Mouse (Mus musculus): Measurements from ENCODE around the gene Kif14. TPM values are rescaled to one million over a fixed set of nuclear protein-coding genes. Genes with fewer than 3 reads are reported as not detected.

Gene Kif14
- polyA plus RNA-seq, 1 experiment from 2014 or later = 4.5 TPM

DNA sequence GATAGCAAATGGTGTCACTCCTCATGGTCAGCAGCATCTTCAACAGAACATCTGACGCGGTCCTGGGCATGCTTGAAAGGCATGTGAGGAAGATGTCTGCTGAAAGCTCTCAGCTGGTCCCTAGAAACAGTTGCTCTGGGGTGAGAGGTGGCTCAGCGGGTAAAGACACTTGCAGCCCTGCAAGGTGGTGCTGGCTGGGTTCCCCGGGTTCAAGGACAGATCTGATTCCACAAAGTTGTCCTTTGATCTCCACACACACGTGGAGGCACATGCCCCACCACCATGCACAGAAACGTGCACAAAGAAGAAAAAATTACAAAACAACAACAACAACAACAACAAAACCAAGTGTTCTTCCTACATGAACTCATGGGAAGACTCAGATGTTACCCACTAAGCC, 9.4 kb upstream of the Kif14 start:
- Histone ChIP-seq H3K9ac (ENCODE audit: low read length) (no peak overlapping the region), H3K36me3 (ENCODE audit: control insufficient read depth, insufficient read depth, low read length) (no peaks in the 10 kb centered on the region), H3K4me2 (ENCODE audit: low read length) (no peak overlapping the region), H3K4me1 (ENCODE audit: control insufficient read depth in 2 of 2, insufficient read depth in 2 of 2, low read length in 2 of 2) (no peaks in the 10 kb centered on the region), H3K4me3 (ENCODE audit: control insufficient read depth in 1 of 2, insufficient read depth in 1 of 2, low read depth in 1 of 2, low read length in 2 of 2) (no peak overlapping the region), H3K27me3 (ENCODE audit: control insufficient read depth, insufficient read depth, low read length) (no peaks in the 10 kb centered on the region), H3K27ac (replicated peaks in 1 of 2; ENCODE audit: control insufficient read depth in 1 of 2, insufficient read depth in 1 of 2, low read depth in 2 of 2, low read length in 2 of 2) (no peak overlapping the region), H3K9me3 (ENCODE audit: control insufficient read depth, low read length) (no peaks in the 10 kb centered on the region)
- WGBS = 68% methylated on average over 6 of the region's 6 CpGs
- no peak for ATAC-seq (ENCODE audit: insufficient number of reproducible peaks, insufficient read depth, low FRiP score, low read depth)

DNA sequence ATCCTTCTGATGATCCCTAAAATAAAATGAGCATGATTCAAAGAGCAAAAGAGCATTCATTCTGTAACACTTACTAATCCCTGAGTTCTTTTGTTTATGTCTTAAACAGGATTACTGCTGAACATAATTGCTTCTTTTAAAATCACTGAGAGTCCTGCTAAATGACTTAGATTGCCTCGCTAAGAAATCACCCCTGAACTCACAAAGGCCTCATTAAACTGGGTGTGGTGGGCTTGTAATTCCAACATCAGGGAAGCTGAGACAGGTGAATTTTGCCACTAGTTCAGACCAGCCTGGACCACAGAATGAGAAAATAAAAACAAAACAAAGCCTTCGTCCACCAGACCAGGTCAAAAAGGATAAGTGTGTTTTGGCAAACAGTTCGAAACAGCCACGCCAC, 8.7 kb upstream of the Kif14 start:
- no peak for ATAC-seq (ENCODE audit: insufficient number of reproducible peaks, insufficient read depth, low FRiP score, low read depth)
- Histone ChIP-seq H3K27me3 (ENCODE audit: control insufficient read depth, insufficient read depth, low read length) (no peaks in the 10 kb centered on the region), H3K27ac (replicated peaks in 1 of 2; ENCODE audit: control insufficient read depth in 1 of 2, insufficient read depth in 1 of 2, low read depth in 2 of 2, low read length in 2 of 2) (no peak overlapping the region), H3K36me3 (ENCODE audit: control insufficient read depth, insufficient read depth, low read length) (no peaks in the 10 kb centered on the region), H3K9me3 (ENCODE audit: control insufficient read depth, low read length) (no peaks in the 10 kb centered on the region), H3K9ac (ENCODE audit: low read length) (no peak overlapping the region), H3K4me3 (ENCODE audit: control insufficient read depth in 1 of 2, insufficient read depth in 1 of 2, low read depth in 1 of 2, low read length in 2 of 2) (no peak overlapping the region), H3K4me2 (ENCODE audit: low read length) (no peak overlapping the region), H3K4me1 (ENCODE audit: control insufficient read depth in 2 of 2, insufficient read depth in 2 of 2, low read length in 2 of 2) (no peaks in the 10 kb centered on the region)
- 73% methylated on average over 4 of the region's 4 CpGs for WGBS

- Histone ChIP-seq H3K4me2 (ENCODE audit: low read length) (no peak overlapping the region), H3K27ac (replicated peaks in 1 of 2; ENCODE audit: control insufficient read depth in 1 of 2, insufficient read depth in 1 of 2, low read depth in 2 of 2, low read length in 2 of 2) (no peak overlapping the region), H3K36me3 (ENCODE audit: control insufficient read depth, insufficient read depth, low read length) (no peaks in the 10 kb centered on the region), H3K9ac (ENCODE audit: low read length) (no peak overlapping the region), H3K4me1 (ENCODE audit: control insufficient read depth in 2 of 2, insufficient read depth in 2 of 2, low read length in 2 of 2) (no peaks in the 10 kb centered on the region), H3K4me3 (ENCODE audit: control insufficient read depth in 1 of 2, insufficient read depth in 1 of 2, low read depth in 1 of 2, low read length in 2 of 2) (no peak overlapping the region), H3K9me3 (ENCODE audit: control insufficient read depth, low read length) (no peaks in the 10 kb centered on the region), H3K27me3 (ENCODE audit: control insufficient read depth, insufficient read depth, low read length) (no peaks in the 10 kb centered on the region)
- no peak for ATAC-seq (ENCODE audit: insufficient number of reproducible peaks, insufficient read depth, low FRiP score, low read depth)
- 29% methylated on average over 9 of the region's 9 CpGs for WGBS
Measured at GRCm38 (mm10) chr1:136458691-136459245, 7.4 kb upstream of the Kif14 start.

- H3K4me1 ChIP-seq (ENCODE audit: control insufficient read depth in 2 of 2, insufficient read depth in 2 of 2, low read length in 2 of 2) = peaks cover 2 to 10% of the 10 kb centered on the region in 2 experiments; a peak in 2 of 4 replicates
- WGBS = 36% methylated on average over 10 of the region's 10 CpGs
- H3K36me3 ChIP-seq (ENCODE audit: control insufficient read depth, insufficient read depth, low read length) = no peaks in the 10 kb centered on the region
- H3K27me3 ChIP-seq (ENCODE audit: control insufficient read depth, insufficient read depth, low read length) = no peaks in the 10 kb centered on the region
- no peak for ATAC-seq (ENCODE audit: insufficient number of reproducible peaks, insufficient read depth, low FRiP score, low read depth)
- H3K9ac ChIP-seq (ENCODE audit: low read length) = 0 out of 2 replicates have a peak overlapping the region, but pooled peaks have one; percentile 8
- no peaks in the 10 kb centered on the region for H3K9me3 ChIP-seq (ENCODE audit: control insufficient read depth, low read length)
- no peak overlapping the region for H3K4me2 ChIP-seq (ENCODE audit: low read length)
- no peak overlapping the region for H3K4me3 ChIP-seq (ENCODE audit: control insufficient read depth in 1 of 2, insufficient read depth in 1 of 2, low read depth in 1 of 2, low read length in 2 of 2)
- H3K27ac ChIP-seq (replicated peaks in 1 of 2; ENCODE audit: control insufficient read depth in 1 of 2, insufficient read depth in 1 of 2, low read depth in 2 of 2, low read length in 2 of 2) = no peak overlapping the region
Measured at GRCm38 (mm10) chr1:136462443-136462842, 3.7 kb upstream of the Kif14 start.

DNA sequence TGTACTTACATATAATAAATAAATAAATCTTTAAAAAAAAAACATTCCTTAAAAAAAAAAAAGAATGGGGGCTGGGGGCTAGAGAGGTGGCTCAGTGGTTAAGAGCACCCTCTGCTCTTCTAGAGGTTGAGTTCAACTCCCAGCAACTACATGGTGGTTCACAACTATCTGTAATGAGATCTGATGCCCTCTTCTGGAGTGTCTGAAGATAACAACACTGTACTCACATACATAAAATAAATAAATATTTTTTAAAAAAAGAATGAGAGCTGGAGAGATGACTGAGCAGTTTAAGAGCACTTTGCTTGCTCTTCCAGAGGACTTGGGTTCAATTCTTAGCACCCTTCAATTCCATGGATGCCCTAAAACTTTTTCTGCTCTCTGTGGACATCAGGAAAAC, 975 bp upstream of the Kif14 start:
- H3K36me3 ChIP-seq (ENCODE audit: control insufficient read depth, insufficient read depth, low read length) = peaks cover 13% of the 10 kb centered on the region
- ATAC-seq (ENCODE audit: insufficient number of reproducible peaks, insufficient read depth, low FRiP score, low read depth) = no peak
- H3K27ac ChIP-seq (replicated peaks in 1 of 2; ENCODE audit: control insufficient read depth in 1 of 2, insufficient read depth in 1 of 2, low read depth in 2 of 2, low read length in 2 of 2) = no peak overlapping the region
- no peak overlapping the region for H3K4me3 ChIP-seq (ENCODE audit: control insufficient read depth in 1 of 2, insufficient read depth in 1 of 2, low read depth in 1 of 2, low read length in 2 of 2)
- no peak overlapping the region for H3K9ac ChIP-seq (ENCODE audit: low read length)
- H3K27me3 ChIP-seq (ENCODE audit: control insufficient read depth, insufficient read depth, low read length) = no peaks in the 10 kb centered on the region
- H3K4me2 ChIP-seq (ENCODE audit: low read length) = no peak overlapping the region
- no peaks in the 10 kb centered on the region for H3K9me3 ChIP-seq (ENCODE audit: control insufficient read depth, low read length)
- H3K4me1 ChIP-seq (ENCODE audit: control insufficient read depth in 2 of 2, insufficient read depth in 2 of 2, low read length in 2 of 2) = peaks cover 4 to 10% of the 10 kb centered on the region in 2 experiments; a peak in 2 of 4 replicates

- H3K4me3 ChIP-seq (ENCODE audit: control insufficient read depth in 1 of 2, insufficient read depth in 1 of 2, low read depth in 1 of 2, low read length in 2 of 2) = no peak overlapping the region
- no peak overlapping the region for H3K9ac ChIP-seq (ENCODE audit: low read length)
- H3K27ac ChIP-seq (replicated peaks in 1 of 2; ENCODE audit: control insufficient read depth in 1 of 2, insufficient read depth in 1 of 2, low read depth in 2 of 2, low read length in 2 of 2) = no peak overlapping the region
- H3K36me3 ChIP-seq (ENCODE audit: control insufficient read depth, insufficient read depth, low read length) = peaks cover 44% of the 10 kb centered on the region
- ATAC-seq (ENCODE audit: insufficient number of reproducible peaks, insufficient read depth, low FRiP score, low read depth) = no peak
- peaks cover 4 to 10% of the 10 kb centered on the region in 2 experiments; a peak in 2 of 4 replicates for H3K4me1 ChIP-seq (ENCODE audit: control insufficient read depth in 2 of 2, insufficient read depth in 2 of 2, low read length in 2 of 2)
- H3K9me3 ChIP-seq (ENCODE audit: control insufficient read depth, low read length) = no peaks in the 10 kb centered on the region
- no peak overlapping the region for H3K4me2 ChIP-seq (ENCODE audit: low read length)
- no peaks in the 10 kb centered on the region for H3K27me3 ChIP-seq (ENCODE audit: control insufficient read depth, insufficient read depth, low read length)
- 85% methylated on average over 4 of the region's 4 CpGs for WGBS
Measured at GRCm38 (mm10) chr1:136469408-136469807, 3.3 kb downstream of the Kif14 start.

- H3K36me3 ChIP-seq (ENCODE audit: control insufficient read depth, insufficient read depth, low read length) = peaks cover 47% of the 10 kb centered on the region
Measured at GRCm38 (mm10) chr1:136470471-136470870, 4.3 kb downstream of the Kif14 start.

GRCm38 (mm10) chr1:136491681-136492080, 25.5 kb downstream of the Kif14 start:
- Histone ChIP-seq H3K4me1 (ENCODE audit: control insufficient read depth in 2 of 2, insufficient read depth in 2 of 2, low read length in 2 of 2) (peaks cover 0 to 3% of the 10 kb centered on the region in 2 experiments; a peak in 1 of 4 replicates), H3K4me3 (ENCODE audit: control insufficient read depth in 1 of 2, insufficient read depth in 1 of 2, low read depth in 1 of 2, low read length in 2 of 2) (no peak overlapping the region), H3K27ac (replicated peaks in 1 of 2; ENCODE audit: control insufficient read depth in 1 of 2, insufficient read depth in 1 of 2, low read depth in 2 of 2, low read length in 2 of 2) (no peak overlapping the region; a peak in 1 of 4 replicates), H3K4me2 (ENCODE audit: low read length) (no peak overlapping the region), H3K36me3 (ENCODE audit: control insufficient read depth, insufficient read depth, low read length) (peaks cover 80% of the 10 kb centered on the region), H3K9me3 (ENCODE audit: control insufficient read depth, low read length) (no peaks in the 10 kb centered on the region), H3K27me3 (ENCODE audit: control insufficient read depth, insufficient read depth, low read length) (no peaks in the 10 kb centered on the region), H3K9ac (ENCODE audit: low read length) (no peak overlapping the region)
- WGBS = 52% methylated on average over 5 of the region's 5 CpGs
- no peak for ATAC-seq (ENCODE audit: insufficient number of reproducible peaks, insufficient read depth, low FRiP score, low read depth)

More at GRCm38 (mm10) chr1:136470471-136470870, 4.3 kb downstream of the Kif14 start:
- Histone ChIP-seq H3K27ac (replicated peaks in 1 of 2; ENCODE audit: control insufficient read depth in 1 of 2, insufficient read depth in 1 of 2, low read depth in 2 of 2, low read length in 2 of 2) (no peak overlapping the region), H3K4me1 (ENCODE audit: control insufficient read depth in 2 of 2, insufficient read depth in 2 of 2, low read length in 2 of 2) (peaks cover 4 to 10% of the 10 kb centered on the region in 2 experiments; a peak in 2 of 4 replicates), H3K27me3 (ENCODE audit: control insufficient read depth, insufficient read depth, low read length) (no peaks in the 10 kb centered on the region), H3K4me2 (ENCODE audit: low read length) (no peak overlapping the region), H3K9me3 (ENCODE audit: control insufficient read depth, low read length) (no peaks in the 10 kb centered on the region), H3K9ac (ENCODE audit: low read length) (no peak overlapping the region), H3K4me3 (ENCODE audit: control insufficient read depth in 1 of 2, insufficient read depth in 1 of 2, low read depth in 1 of 2, low read length in 2 of 2) (no peak overlapping the region)
- WGBS = 29% methylated on average over 6 of the region's 6 CpGs
- ATAC-seq (ENCODE audit: insufficient number of reproducible peaks, insufficient read depth, low FRiP score, low read depth) = no peak
